In genomic region chr8:100500342-100500712, GRCm38 (mm10) we compare ENCODE assay signal across 20 mouse cellular contexts.
A peak's percentile ranks its signal among the peaks of the same experiment; 100 is the strongest.
DNase-seq lines count a peak whose midpoint lies in the region; ATAC-seq lines count a peak whose summit lies in the region.
"Had no signal": no experiment of that assay in that cellular context is flagged by ENCODE, and none has a peak within 500 bp of the region (broad histone marks: within the 10 kb centered on the region; RNA-seq: fewer than 3 reads in every experiment).

No protein-coding gene starts in this region.

- no peaks in the 10 kb centered on the region for H3K27me3 ChIP-seq in forebrain, embryonic 15.5 days
- no peaks in the 10 kb centered on the region for H3K27me3 ChIP-seq in forebrain, embryonic 14.5 days (replicated peaks; ENCODE audit: control insufficient read depth, insufficient read depth, low read length)
- H3K27me3 ChIP-seq in hindbrain, embryonic 16.5 days (replicated peaks; ENCODE audit: control insufficient read depth, insufficient read depth, low read length), result no peaks in the 10 kb centered on the region
- no peaks in the 10 kb centered on the region for H3K27me3 ChIP-seq in hindbrain, embryonic 14.5 days (ENCODE audit: control insufficient read depth, insufficient read depth, low read length)
- H3K27me3 ChIP-seq in neural tube, embryonic 14.5 days (ENCODE audit: control insufficient read depth, insufficient read depth, low read length), result no peaks in the 10 kb centered on the region
- no peaks in the 10 kb centered on the region for H3K27me3 ChIP-seq in neural tube, embryonic 15.5 days (replicated peaks)
- H3K27me3 ChIP-seq: CH12.LX; embryonic facial prominence, embryonic 13.5 days; heart, embryonic 13.5 days; intestine, embryonic 15.5 days; Patski had no signal

- H3K36me3 ChIP-seq in forebrain, embryonic 15.5 days, result no peaks in the 10 kb centered on the region
- no peaks in the 10 kb centered on the region for H3K36me3 ChIP-seq in forebrain, embryonic 14.5 days (ENCODE audit: control insufficient read depth, insufficient read depth, low read length)
- H3K36me3 ChIP-seq in hindbrain, embryonic 16.5 days (ENCODE audit: control insufficient read depth, insufficient read depth, low read length), result no peaks in the 10 kb centered on the region
- H3K36me3 ChIP-seq in hindbrain, embryonic 14.5 days (replicated peaks; ENCODE audit: control insufficient read depth, insufficient read depth), result no peaks in the 10 kb centered on the region
- H3K36me3 ChIP-seq in neural tube, embryonic 14.5 days (ENCODE audit: control insufficient read depth, insufficient read depth, low read length), result no peaks in the 10 kb centered on the region
- no peaks in the 10 kb centered on the region for H3K36me3 ChIP-seq in neural tube, embryonic 15.5 days
- H3K36me3 ChIP-seq: embryonic facial prominence, embryonic 13.5 days; heart, embryonic 13.5 days; intestine, embryonic 15.5 days had no signal

- no peak overlapping the region for H3K4me2 ChIP-seq in forebrain, embryonic 15.5 days (replicated peaks)
- H3K4me2 ChIP-seq in forebrain, embryonic 14.5 days (ENCODE audit: low read length), result no peak overlapping the region
- no peak overlapping the region for H3K4me2 ChIP-seq in hindbrain, embryonic 16.5 days (ENCODE audit: low read length)
- H3K4me2 ChIP-seq in hindbrain, embryonic 14.5 days (replicated peaks), result no peak overlapping the region
- no peak overlapping the region for H3K4me2 ChIP-seq in neural tube, embryonic 14.5 days (ENCODE audit: low read depth, low read length)
- H3K4me2 ChIP-seq in neural tube, embryonic 15.5 days, result no peak overlapping the region
- H3K4me2 ChIP-seq: embryonic facial prominence, embryonic 13.5 days; heart, embryonic 13.5 days; intestine, embryonic 15.5 days had no signal

- no peak for ATAC-seq in forebrain, embryonic 15.5 days (replicated peaks)
- ATAC-seq in forebrain, embryonic 14.5 days, result no peak
- ATAC-seq in hindbrain, embryonic 16.5 days, result 0 out of 2 replicates have a peak, but pooled peaks have one; percentile 2
- ATAC-seq in hindbrain, embryonic 14.5 days (ENCODE audit: low FRiP score), result no peak
- no peak for ATAC-seq in neural tube, embryonic 14.5 days (ENCODE audit: low read depth)
- ATAC-seq in neural tube, embryonic 15.5 days (ENCODE audit: low FRiP score), result no peak
- ATAC-seq: activated CD4-positive, CD25-positive, alpha-beta regulatory T cell, adult 4 months; intestine, embryonic 15.5 days; Patski had no signal

- 0 out of 2 replicates have a peak overlapping the region, but pooled peaks have one; percentile 2 for H3K27ac ChIP-seq in forebrain, embryonic 15.5 days (replicated peaks)
- no peak overlapping the region for H3K27ac ChIP-seq in forebrain, embryonic 14.5 days (ENCODE audit: low read depth, low read length)
- H3K27ac ChIP-seq in hindbrain, embryonic 16.5 days (ENCODE audit: low read depth, low read length), result no peak overlapping the region
- H3K27ac ChIP-seq in hindbrain, embryonic 14.5 days, result no peak overlapping the region
- H3K27ac ChIP-seq in neural tube, embryonic 14.5 days (ENCODE audit: low read depth, low read length), result peak overlapping the region; percentile 8; the same call in 1 of the 2 replicates
- H3K27ac ChIP-seq in neural tube, embryonic 15.5 days (replicated peaks), result no peak overlapping the region
- H3K27ac ChIP-seq: embryonic facial prominence, embryonic 13.5 days; heart, embryonic 13.5 days; intestine, embryonic 15.5 days had no signal

- intact Hi-C loops in heart, postnatal 14 days (cut with DNase I), result no loop called here

- no peak overlapping the region for H3K9ac ChIP-seq in forebrain, embryonic 15.5 days (replicated peaks)
- H3K9ac ChIP-seq in forebrain, embryonic 14.5 days (ENCODE audit: low read length), result no peak overlapping the region
- H3K9ac ChIP-seq in hindbrain, embryonic 16.5 days (ENCODE audit: low read depth, low read length), result no peak overlapping the region
- H3K9ac ChIP-seq in hindbrain, embryonic 14.5 days, result no peak overlapping the region
- no peak overlapping the region for H3K9ac ChIP-seq in neural tube, embryonic 14.5 days (replicated peaks; ENCODE audit: low read depth, low read length)
- no peak overlapping the region for H3K9ac ChIP-seq in neural tube, embryonic 15.5 days (replicated peaks)
- H3K9ac ChIP-seq: embryonic facial prominence, embryonic 13.5 days; heart, embryonic 13.5 days; intestine, embryonic 15.5 days had no signal

- H3K4me1 ChIP-seq in forebrain, embryonic 15.5 days, result peaks cover 6% of the 10 kb centered on the region
- 0 out of 2 replicates have a peak, but pooled peaks cover 3% of the 10 kb centered on the region for H3K4me1 ChIP-seq in forebrain, embryonic 14.5 days (ENCODE audit: control insufficient read depth, insufficient read depth, low read length)
- no peaks in the 10 kb centered on the region for H3K4me1 ChIP-seq in hindbrain, embryonic 16.5 days (ENCODE audit: control insufficient read depth, insufficient read depth, low read depth, low read length)
- no peaks in the 10 kb centered on the region for H3K4me1 ChIP-seq in hindbrain, embryonic 14.5 days (replicated peaks; ENCODE audit: control insufficient read depth, insufficient read depth, low read length)
- no peaks in the 10 kb centered on the region for H3K4me1 ChIP-seq in neural tube, embryonic 14.5 days (ENCODE audit: control insufficient read depth, insufficient read depth, low read length)
- H3K4me1 ChIP-seq in neural tube, embryonic 15.5 days, result peaks cover 3% of the 10 kb centered on the region; the same call in 1 of the 2 replicates
- H3K4me1 ChIP-seq: embryonic facial prominence, embryonic 13.5 days; heart, embryonic 13.5 days; intestine, embryonic 15.5 days had no signal

- H3K4me3 ChIP-seq in forebrain, embryonic 15.5 days, result no peak overlapping the region
- H3K4me3 ChIP-seq in forebrain, embryonic 14.5 days (ENCODE audit: low read depth, low read length), result no peak overlapping the region
- H3K4me3 ChIP-seq in hindbrain, embryonic 16.5 days (ENCODE audit: low read length), result no peak overlapping the region
- H3K4me3 ChIP-seq in hindbrain, embryonic 14.5 days (replicated peaks; ENCODE audit: low read length), result no peak overlapping the region
- H3K4me3 ChIP-seq in neural tube, embryonic 14.5 days (ENCODE audit: low read depth, low read length), result no peak overlapping the region
- H3K4me3 ChIP-seq in neural tube, embryonic 15.5 days (replicated peaks), result no peak overlapping the region
- H3K4me3 ChIP-seq: embryonic facial prominence, embryonic 13.5 days; heart, embryonic 13.5 days; intestine, embryonic 15.5 days had no signal

- DNase-seq in forebrain, embryonic 14.5 days (ENCODE audit: low spot score), result no peak
- no peak for DNase-seq in hindbrain, embryonic 14.5 days (ENCODE audit: low spot score)
- DNase-seq in heart, postnatal 14 days, result no peak
- DNase-seq: adrenal gland, postnatal 14 days; cerebellum, adult 11-12 months; cerebellum, adult 9-10 months; cerebellum, postnatal 25 days; gastrocnemius, postnatal 36 days; heart, adult 11 months; heart, postnatal 4 days had no signal

- H3K9me3 ChIP-seq in forebrain, embryonic 15.5 days, result no peaks in the 10 kb centered on the region
- H3K9me3 ChIP-seq in forebrain, embryonic 14.5 days (replicated peaks; ENCODE audit: control insufficient read depth, low read length), result no peaks in the 10 kb centered on the region
- no peaks in the 10 kb centered on the region for H3K9me3 ChIP-seq in hindbrain, embryonic 16.5 days (ENCODE audit: control insufficient read depth, low read length)
- no peaks in the 10 kb centered on the region for H3K9me3 ChIP-seq in hindbrain, embryonic 14.5 days (ENCODE audit: control insufficient read depth, low read length)
- no peaks in the 10 kb centered on the region for H3K9me3 ChIP-seq in neural tube, embryonic 14.5 days (ENCODE audit: control insufficient read depth, low read length)
- no peaks in the 10 kb centered on the region for H3K9me3 ChIP-seq in neural tube, embryonic 15.5 days (replicated peaks)
- H3K9me3 ChIP-seq: embryonic facial prominence, embryonic 13.5 days; heart, embryonic 13.5 days; intestine, embryonic 15.5 days had no signal

Comparison
In these comparisons a context has a peak if more than half of its experiments do, and no peak if none do; other contexts are left out.
1. H3K27ac ChIP-seq: peak in forebrain, embryonic 15.5 days (single experiment) and neural tube, embryonic 14.5 days (single experiment); none in forebrain, embryonic 14.5 days (single experiment), hindbrain, embryonic 16.5 days (single experiment), hindbrain, embryonic 14.5 days (single experiment) and neural tube, embryonic 15.5 days (single experiment).